Mouse (Mus musculus) spleen, adult 2 months (tissue): ENCODE measurements around the gene Pxdc1. TPM values are rescaled to one million over a fixed set of nuclear protein-coding genes. Genes with fewer than 3 reads are reported as not detected.
A peak's percentile ranks its signal among the peaks of the same experiment; 100 is the strongest.

Experiments used
- DNase-seq, 2 experiments: peaks; one replicate each; pipeline versions ENCODE4 v3.0.0 to v3.0.0-alpha.2; 2012 to 2021; ENCODE audit warnings: low spot score in 2 of 2, low read depth in 1 of 2
- H3K27ac ChIP-seq: fragments of 200-500 bp; 2 replicates; pipeline ENCODE4 v1.5.1; 2012; ENCODE audit warnings: low read length, inconsistent platforms; ENCODE audit not compliant: insufficient read depth
- H3K27me3 ChIP-seq: fragments of 200-500 bp; 2 replicates; pipeline ENCODE4 v1.6.1; 2012; ENCODE audit warnings: mild to moderate bottlenecking, moderate library complexity, low read length, inconsistent platforms; ENCODE audit not compliant: control insufficient read depth, insufficient read depth
- H3K36me3 ChIP-seq: fragments of 200-500 bp; 2 replicates; pipeline ENCODE4 v1.6.1; 2012; ENCODE audit warnings: mild to moderate bottlenecking, low read length, inconsistent platforms; ENCODE audit not compliant: control insufficient read depth, insufficient read depth
- H3K4me1 ChIP-seq: fragments of 200-500 bp; 2 replicates; pipeline ENCODE4 v1.6.1; 2011; ENCODE audit warnings: inconsistent platforms; ENCODE audit not compliant: control insufficient read depth, insufficient read depth, insufficient read length
- H3K4me3 ChIP-seq: fragments of 200-500 bp; 2 replicates; pipeline ENCODE4 v1.5.1; 2011; ENCODE audit warnings: mild to moderate bottlenecking, inconsistent platforms; ENCODE audit not compliant: insufficient read depth, insufficient read length; ENCODE audit errors: extremely low read depth
- CTCF ChIP-seq: fragments of 200-500 bp; IDR thresholded peaks from 2 replicates; pipeline ENCODE4 v1.5.1; 2011; ENCODE audit warnings: mild to moderate bottlenecking, inconsistent platforms; ENCODE audit not compliant: insufficient read depth, insufficient read length, insufficient replicate concordance; ENCODE audit errors: extremely low read depth
- POLR2A ChIP-seq: fragments of 200-500 bp; IDR thresholded peaks from 2 replicates; pipeline ENCODE4 v1.6.1; 2011; ENCODE audit warnings: low read depth, low read length, inconsistent platforms
- WGBS: fragments of 180-500 bp; shearing (Covaris S2); methylation state at CpG from one replicate; pipeline ENCODE4 v1.1.7; 2018; 5-methylcytosine and 5-hydroxymethylcytosine counted together
- polyA plus RNA-seq: library from polyadenylated mRNA; depleted of rRNA; stranded (reverse); fragments of >200 nt; gene quantifications from 2 replicates; pipeline ENCODE4 v1.2.3, GENCODE M21; 2012

The Pxdc1 gene
- polyA plus RNA-seq, 1 experiment, result 41.9 TPM

- WGBS, result 2% methylated on average over 35 of the region's 35 CpGs
- no peak for TF ChIP-seq CTCF
- TF ChIP-seq POLR2A, result no peak
- Histone ChIP-seq H3K4me1 (peaks cover 21% of the 10 kb centered on the region), H3K36me3 (no peaks in the 10 kb centered on the region; the same call in 1 of the 2 replicates), H3K27me3 (peaks cover 5% of the 10 kb centered on the region; the same call in 1 of the 2 replicates), H3K4me3 (peak overlapping the region; percentile 82), H3K27ac (peak overlapping the region; percentile 89)
- no peak for DNase-seq
These were observed 1.3 kb downstream of the Pxdc1 start for GRCm38 (mm10) chr13:34652016-34652352.

GRCm38 (mm10) chr13:34651474-34651991 lies 1.8 kb downstream of the Pxdc1 start:
- DNase-seq, result peak in 1 of 2 experiments; percentile 22
- 18% methylated on average over 24 of the region's 24 CpGs for WGBS
- no peak for TF ChIP-seq CTCF
- TF ChIP-seq POLR2A, result no peak
- Histone ChIP-seq H3K27ac (peak overlapping the region; percentile 89), H3K27me3 (peaks cover 5% of the 10 kb centered on the region; the same call in 1 of the 2 replicates), H3K4me3 (peak overlapping the region; percentile 82), H3K4me1 (peaks cover 21% of the 10 kb centered on the region), H3K36me3 (no peaks in the 10 kb centered on the region; the same call in 1 of the 2 replicates)

GRCm38 (mm10) chr13:34650953-34651352 lies 2.3 kb downstream of the Pxdc1 start:
- H3K36me3 ChIP-seq, result no peaks in the 10 kb centered on the region; the same call in 1 of the 2 replicates
- no peak for DNase-seq
- TF ChIP-seq CTCF (no peak), POLR2A (no peak)
- H3K27ac ChIP-seq, result peak overlapping the region; percentile 89
- H3K4me1 ChIP-seq, result peaks cover 21% of the 10 kb centered on the region
- 76% methylated on average over 10 of the region's 10 CpGs for WGBS
- peaks cover 5% of the 10 kb centered on the region; the same call in 1 of the 2 replicates for H3K27me3 ChIP-seq
- peak overlapping the region; percentile 82 for H3K4me3 ChIP-seq

GRCm38 (mm10) chr13:34650371-34650770 lies 2.9 kb downstream of the Pxdc1 start:
- peak overlapping the region; percentile 82 for H3K4me3 ChIP-seq
- DNase-seq, result peak in 1 of 2 experiments; percentile 51
- no peak for TF ChIP-seq CTCF
- no peak for TF ChIP-seq POLR2A
- peak overlapping the region; percentile 1; the same call in 1 of the 2 replicates for H3K27ac ChIP-seq
- 68% methylated on average over 6 of the region's 6 CpGs for WGBS
- peaks cover 5% of the 10 kb centered on the region; the same call in 1 of the 2 replicates for H3K27me3 ChIP-seq
- no peaks in the 10 kb centered on the region; the same call in 1 of the 2 replicates for H3K36me3 ChIP-seq
- peaks cover 21% of the 10 kb centered on the region for H3K4me1 ChIP-seq

DNA sequence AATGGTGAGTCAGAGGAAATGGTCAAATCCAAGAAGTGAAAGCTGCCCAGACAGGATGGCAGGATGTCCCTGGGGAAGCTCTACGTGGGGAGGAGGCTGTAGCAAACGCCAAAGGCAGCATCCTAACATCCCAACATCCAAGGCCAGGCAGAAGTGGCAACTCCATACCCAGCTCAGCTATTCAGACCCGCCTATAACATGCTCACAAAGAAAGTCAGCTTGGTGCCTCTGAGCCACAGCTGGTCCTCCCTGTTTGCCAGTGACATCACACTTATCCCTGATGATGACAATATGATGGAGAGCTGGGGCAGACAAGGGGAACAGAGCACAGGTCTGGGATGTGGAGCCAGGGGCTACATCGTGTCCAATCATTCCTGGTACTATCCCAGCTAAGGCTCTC lies 5.5 kb downstream of the Pxdc1 start:
- H3K27me3 ChIP-seq, result peaks cover 3% of the 10 kb centered on the region; the same call in 1 of the 2 replicates
- no peak overlapping the region for H3K4me3 ChIP-seq
- no peaks in the 10 kb centered on the region; the same call in 1 of the 2 replicates for H3K36me3 ChIP-seq
- DNase-seq, result no peak
- peaks cover 27% of the 10 kb centered on the region for H3K4me1 ChIP-seq
- H3K27ac ChIP-seq, result no peak overlapping the region
- WGBS, result 59% methylated on average over 4 of the region's 4 CpGs
- TF ChIP-seq POLR2A, result no peak
- no peak for TF ChIP-seq CTCF

GRCm38 (mm10) chr13:34647221-34647620 lies 6.1 kb downstream of the Pxdc1 start:
- Histone ChIP-seq H3K4me1 (peaks cover 23% of the 10 kb centered on the region; the same call in 1 of the 2 replicates), H3K36me3 (no peaks in the 10 kb centered on the region; the same call in 1 of the 2 replicates), H3K4me3 (no peak overlapping the region), H3K27ac (no peak overlapping the region), H3K27me3 (0 out of 2 replicates have a peak, but pooled peaks cover 1% of the 10 kb centered on the region)
- TF ChIP-seq CTCF (no peak), POLR2A (no peak)
- 82% methylated on average over 8 of the region's 8 CpGs for WGBS
- no peak for DNase-seq

GRCm38 (mm10) chr13:34646240-34646750 lies 7.0 kb downstream of the Pxdc1 start:
- Histone ChIP-seq H3K27me3 (no peaks in the 10 kb centered on the region), H3K27ac (no peak overlapping the region), H3K4me1 (peaks cover 23% of the 10 kb centered on the region; the same call in 1 of the 2 replicates), H3K4me3 (no peak overlapping the region), H3K36me3 (no peaks in the 10 kb centered on the region; the same call in 1 of the 2 replicates)
- no peak for TF ChIP-seq POLR2A
- no peak for TF ChIP-seq CTCF
- 86% methylated on average over 7 of the region's 7 CpGs for WGBS
- DNase-seq, result no peak
